Mouse (Mus musculus) ovary, postnatal 14 days (tissue): ENCODE measurements at regions not wholly inside any gene's neighbourhood (a gene's known extent, or its start where the extent isn't known, plus 50 kb on each side); places are given as distances from the start of the nearest gene placed in this dataset.

ENCODE experiments used
- DNase-seq: peaks from one replicate; pipeline ENCODE4 v3.0.0; 2022; ENCODE audit warnings: low spot score

DNA sequence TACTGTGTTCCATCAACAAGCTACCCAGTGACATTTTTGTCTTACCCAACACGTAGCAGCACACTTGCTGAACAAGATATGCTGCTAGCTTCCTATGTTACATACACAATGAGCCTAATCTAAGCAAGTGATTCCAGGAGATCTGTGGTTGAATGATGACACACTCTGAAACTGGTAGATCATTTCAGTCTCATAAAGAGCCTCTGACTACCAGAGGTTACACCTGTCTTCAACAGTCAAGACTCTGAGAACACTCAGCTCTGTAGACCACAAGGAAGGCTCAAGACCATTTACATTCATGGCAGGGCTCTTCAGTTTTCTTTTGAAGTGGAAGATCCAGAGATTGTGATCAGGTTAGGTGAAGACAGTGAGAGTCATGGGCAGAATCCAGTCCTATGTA is 501.3 kb upstream of the Adamts16 start:
- DNase-seq: no peak

DNA sequence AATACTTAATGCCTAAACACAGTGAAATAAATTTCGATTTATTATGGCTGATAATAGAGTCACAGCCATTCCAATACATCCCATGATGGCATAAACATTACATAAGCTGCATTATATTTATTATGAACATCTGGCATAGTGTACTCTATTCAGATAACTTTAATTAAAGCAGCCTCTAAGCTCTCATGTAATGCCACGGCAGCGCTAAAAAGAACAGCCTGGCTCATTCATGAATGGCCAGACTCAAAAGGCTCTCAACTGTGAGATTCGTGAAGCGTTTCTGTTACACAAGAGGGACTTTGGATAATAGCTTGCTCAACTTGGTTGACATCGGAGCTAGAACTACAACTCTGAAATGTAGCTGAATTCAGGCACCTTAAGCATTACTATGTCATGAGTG is 497.1 kb upstream of the Adamts16 start:
- DNase-seq: no peak

DNA sequence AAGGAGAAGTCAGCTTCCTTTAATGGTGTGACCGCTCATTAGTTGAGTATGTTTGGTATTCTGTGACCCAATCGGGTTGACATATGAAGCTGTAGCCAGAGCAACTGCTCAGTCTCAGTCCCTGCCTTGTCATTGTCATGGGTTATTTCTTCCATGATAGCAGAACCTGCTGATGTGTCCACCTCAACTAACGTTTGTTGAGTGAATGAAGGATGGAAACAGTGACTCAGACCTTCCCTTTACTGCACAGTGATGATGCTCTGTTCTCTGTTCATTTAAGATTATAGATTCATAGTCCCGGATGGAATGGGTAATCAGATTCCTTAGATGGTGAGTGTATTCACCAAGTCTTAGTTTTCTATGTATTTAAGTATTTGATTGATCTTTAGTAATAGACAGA is 493.3 kb upstream of the Adamts16 start:
- no peak for DNase-seq

DNA sequence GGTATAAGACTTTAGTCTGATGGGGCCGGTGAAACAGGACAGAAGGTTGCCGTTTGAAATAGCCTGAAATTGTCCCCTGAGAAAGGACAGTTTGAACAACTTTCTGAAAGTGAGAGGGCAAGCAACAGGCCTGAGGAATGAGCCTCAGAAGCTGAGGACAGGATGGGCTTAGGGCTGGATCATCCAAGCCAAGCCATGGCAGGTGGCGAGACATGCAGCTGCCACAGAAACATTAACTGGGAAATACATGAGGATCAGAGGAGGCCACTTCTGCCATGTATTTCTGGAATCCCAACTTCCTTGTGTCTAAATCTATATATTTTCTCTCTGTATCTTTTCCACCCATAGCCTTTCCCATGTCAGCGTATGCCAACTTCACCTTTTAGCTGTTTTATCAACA is 491.5 kb upstream of the Adamts16 start:
- no peak for DNase-seq

DNA sequence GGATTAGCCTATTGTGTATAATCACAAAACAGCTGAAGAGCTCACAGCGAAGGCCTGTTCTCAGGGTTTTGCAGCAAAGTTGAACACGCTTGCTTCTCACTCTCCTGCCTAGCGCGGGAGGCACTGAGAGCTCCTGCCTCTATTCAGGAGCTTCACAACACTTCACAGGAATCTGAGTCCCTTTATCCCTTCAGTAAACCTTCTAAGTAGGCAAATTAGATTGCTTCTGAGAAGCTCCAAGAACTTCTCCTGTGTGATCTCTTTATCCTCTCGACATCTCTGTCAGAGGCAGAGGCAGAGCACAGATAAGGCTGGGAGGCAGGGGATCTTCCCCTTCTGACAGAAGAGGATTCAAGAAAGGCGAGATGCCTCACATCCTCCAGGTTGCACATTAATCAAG is 488.7 kb upstream of the Adamts16 start:
- DNase-seq: no peak

DNA sequence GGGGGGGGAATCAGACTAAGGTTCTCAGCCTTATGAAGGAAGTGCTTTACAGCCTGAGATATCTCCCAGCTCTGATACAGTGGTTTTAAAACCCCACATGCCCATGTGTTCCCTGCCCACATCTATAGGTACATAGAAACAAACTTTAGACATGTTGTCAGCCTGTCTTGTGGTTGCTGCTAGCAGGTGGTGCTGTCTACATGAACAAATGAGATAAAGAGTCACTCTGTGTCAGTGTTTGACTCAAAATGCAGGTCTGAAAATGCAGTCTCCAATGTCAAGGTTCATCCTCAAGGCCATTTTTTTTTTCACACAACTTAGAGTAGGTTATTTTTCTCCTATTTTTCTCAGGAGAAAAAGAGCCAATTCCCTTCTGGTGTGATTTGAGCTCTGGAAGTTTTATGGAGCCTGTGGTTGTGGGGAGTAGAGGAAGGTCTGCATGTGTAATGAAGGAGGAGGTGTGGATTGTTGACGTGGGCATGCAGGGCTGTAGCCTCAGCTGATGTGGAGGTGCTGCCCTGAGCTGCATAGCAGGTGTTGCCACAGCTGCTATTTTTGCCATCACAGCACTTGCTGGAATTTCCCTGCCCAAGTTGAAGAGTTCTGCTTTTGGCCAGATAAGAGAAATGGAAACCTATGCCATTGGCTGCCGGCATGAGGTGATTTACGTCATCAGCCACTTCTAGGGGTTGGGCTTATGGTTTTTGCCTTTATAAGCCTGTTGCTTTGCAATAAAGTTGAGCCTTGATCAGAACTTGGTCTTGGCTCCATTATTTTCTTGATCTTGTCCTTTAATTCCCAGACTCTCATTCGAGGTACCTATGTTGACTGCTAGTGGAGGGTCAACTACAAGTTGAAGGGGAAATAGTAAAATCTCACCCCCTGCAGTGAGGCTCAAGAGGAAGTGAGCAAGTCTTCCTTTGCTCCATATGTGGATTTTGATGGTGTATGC is 486.5 kb upstream of the Adamts16 start:
- no peak for DNase-seq

DNA sequence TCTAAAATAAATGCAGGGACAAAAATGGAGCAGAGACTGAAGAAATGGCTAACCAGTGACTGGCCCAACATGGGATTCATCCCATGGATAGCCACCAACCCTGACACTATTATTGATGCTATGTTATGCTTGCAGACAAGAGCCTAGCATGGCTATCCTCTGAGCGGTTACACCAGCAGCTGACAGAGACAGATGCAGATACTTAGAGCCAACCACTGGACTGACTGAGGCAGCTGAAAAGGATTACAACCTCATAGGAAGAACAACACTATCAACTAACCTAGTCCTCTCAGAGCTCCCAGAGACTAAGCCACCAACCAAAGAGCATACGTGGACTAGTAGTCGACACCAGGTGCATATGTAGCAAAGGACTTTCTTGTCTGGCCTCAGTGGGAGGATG is 478.9 kb upstream of the Adamts16 start:
- DNase-seq: no peak

DNA sequence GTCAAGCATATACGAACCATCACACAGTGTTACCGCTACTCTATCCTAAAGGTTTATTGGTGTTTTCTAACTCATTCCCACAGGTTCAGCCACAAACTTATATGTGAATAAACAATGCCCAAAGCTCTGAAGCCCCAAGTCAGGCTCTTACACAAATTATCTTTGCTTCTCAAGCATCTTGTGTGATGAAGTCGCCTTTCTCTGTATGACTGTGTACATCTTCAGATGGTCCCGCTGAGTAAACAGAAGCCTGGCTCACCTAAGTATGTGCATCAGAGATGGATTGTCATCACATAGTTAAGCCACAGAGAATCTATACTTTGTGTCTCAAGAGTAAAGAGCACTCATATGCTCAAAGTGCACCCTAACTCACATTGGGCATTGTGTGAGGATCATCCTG is 462.3 kb upstream of the Adamts16 start:
- no peak for DNase-seq

DNA sequence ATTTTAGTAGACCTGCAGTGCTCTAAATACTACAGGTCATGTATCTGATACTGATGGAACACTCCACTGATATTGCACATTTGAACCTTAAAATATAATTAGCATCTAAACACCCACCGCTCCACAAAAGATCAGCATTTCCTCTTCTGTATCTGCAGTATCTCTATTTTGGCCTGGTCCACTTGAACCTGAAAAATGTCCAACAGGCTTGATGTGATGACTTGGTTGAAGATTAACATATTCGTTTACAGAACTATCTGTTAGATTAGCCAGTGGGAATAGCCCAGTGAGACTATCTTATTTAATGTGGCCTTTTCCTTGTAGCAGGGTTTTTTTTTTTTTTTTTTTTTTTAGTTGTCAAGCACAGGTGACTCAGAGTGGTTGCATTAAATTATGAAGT is 434.4 kb upstream of the Adamts16 start:
- no peak for DNase-seq

DNA sequence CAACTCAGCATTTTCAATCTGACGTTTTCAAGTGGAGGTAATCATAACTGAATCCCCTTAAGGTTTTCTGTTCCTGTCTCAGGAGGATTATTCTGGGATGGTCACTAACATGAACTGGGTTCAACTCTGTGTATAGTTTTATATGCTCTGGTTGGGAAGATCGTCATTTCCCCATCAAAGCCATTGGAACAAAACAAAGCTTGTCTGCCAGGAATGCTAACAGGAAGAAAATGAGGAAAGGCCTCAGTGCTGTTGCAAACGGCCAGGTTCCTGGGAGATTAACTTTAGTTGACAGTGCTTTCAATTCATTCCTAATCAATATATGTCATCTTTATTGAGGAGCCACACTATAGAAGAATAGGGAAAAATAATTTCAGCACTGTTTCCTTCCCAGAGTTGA is 432.5 kb upstream of the Adamts16 start:
- DNase-seq: no peak

DNA sequence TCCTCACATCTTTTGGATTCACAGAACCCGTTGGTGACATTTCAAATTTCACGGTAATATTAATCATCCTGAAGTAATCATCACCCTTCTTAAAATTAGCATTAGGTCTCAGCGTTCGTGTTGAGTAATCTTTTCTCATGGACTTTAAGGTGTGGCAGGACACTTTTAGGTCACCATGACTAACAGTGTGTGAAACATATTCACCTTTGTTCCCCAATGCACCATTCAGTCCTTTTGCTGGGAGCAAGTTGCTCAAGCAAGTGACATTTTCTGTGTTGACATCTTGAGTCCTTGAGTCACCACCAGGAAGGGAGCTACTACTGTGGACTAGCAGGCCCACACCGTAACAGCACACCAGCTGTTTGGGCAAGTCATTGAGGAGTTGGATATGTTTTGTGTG is 431.9 kb upstream of the Adamts16 start:
- DNase-seq: no peak

DNA sequence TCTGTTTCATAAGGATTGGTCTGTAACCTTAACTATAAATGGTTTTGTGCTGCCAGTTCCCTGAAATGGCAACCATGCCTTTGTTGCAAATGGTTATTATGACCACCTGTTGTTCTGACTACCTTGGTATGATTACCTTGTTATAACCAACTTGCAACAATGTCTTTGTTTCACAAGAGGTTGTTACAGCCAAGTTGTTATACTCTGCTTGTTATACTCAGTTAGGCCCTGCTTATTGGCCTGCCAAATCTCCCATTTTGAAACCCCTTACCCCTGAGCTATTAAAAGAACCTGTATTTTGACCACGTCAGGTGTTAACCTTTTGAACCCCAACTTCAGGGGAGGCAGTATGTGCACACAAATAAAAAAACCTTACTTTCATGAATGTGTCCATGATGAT is 431.5 kb upstream of the Adamts16 start:
- no peak for DNase-seq

DNA sequence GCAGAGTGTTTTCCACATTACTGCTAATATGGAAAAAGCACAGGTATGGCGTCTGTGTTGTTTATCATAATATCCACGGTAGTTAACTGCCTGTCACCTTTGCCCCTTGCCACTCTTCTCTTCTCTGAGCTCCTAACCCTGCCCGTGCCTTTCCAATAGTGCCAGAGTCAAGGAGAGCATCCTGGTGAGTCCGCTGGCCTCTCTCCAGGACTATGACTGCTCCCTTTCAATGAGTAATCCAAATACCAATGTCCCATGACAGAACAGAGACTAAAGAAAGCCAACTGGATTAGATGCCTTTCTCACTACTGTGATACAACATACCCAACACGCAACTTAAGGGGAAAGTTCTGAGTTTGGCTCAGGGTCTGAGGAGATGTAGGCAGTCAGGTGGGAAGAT is 430.8 kb upstream of the Adamts16 start:
- no peak for DNase-seq

DNA sequence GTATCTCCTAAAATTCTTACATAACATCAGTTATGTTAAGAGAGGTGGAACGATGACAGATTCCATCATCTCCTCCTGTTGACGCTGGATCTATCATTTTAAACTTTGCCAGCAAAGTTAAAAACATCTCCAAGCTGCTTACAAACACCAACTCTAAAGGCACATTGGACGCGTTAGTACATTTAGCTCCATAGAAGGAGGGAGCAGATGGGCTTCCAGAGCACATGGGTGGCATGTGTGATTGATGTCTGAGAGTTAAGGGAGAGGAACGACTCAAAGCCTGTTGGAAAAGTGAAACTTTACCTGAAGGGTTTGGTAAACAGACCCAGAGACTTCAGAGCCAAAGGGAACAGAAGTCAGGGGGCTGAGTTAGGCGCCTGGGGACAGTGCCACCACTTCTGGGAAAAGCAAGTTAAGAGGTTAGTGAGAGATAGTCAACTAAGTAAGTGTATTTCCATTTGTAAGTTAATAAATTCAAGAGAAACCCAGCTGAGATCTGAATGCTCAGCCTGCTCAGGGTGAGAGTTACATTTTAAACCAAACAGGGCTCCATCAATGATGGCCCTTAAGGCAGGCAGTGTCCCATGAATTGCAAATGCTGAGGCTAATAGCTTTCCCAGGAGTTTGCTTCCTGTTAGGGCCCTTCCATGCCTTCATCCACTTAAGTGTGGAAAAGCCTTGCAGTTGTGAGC is 430.3 kb upstream of the Adamts16 start:
- no peak for DNase-seq

DNA sequence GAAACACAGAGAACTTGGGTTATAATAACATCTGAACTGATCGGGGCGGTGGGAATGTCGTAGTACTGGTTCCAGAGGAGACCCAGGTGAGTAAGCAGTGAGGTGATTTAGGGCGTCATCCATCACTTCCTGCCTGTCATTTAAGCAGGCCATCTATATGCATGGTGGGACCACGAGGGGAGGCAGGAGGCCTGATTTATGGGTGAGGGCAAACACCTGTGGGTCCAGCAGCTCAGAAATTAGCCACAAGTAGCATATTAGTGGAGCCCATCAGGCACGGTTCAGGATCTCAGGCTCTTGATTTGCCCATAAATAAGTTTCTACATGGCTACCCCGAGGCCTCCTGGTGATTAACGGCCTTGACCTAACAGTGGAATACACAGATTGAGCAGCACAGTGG is 428.8 kb upstream of the Adamts16 start:
- DNase-seq: no peak

DNA sequence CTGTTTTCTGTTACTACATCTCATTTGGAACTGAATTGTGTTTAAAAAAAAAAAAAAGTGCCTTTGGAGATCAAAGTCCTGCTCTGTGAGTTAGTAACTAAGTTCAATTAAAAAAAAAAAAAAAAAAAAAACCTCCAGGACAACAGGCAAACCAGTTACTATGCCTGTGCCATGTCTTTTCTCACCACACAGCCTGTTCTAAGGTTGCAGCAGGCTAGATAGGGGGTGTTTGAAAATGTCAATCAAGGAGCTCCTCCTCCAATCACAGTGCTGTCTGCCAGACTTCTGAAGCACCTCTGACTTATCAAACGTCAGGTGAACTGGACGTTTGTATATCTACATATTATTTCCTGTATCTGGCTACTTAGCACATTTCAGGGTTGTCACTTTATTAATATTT is 427.9 kb upstream of the Adamts16 start:
- no peak for DNase-seq

DNA sequence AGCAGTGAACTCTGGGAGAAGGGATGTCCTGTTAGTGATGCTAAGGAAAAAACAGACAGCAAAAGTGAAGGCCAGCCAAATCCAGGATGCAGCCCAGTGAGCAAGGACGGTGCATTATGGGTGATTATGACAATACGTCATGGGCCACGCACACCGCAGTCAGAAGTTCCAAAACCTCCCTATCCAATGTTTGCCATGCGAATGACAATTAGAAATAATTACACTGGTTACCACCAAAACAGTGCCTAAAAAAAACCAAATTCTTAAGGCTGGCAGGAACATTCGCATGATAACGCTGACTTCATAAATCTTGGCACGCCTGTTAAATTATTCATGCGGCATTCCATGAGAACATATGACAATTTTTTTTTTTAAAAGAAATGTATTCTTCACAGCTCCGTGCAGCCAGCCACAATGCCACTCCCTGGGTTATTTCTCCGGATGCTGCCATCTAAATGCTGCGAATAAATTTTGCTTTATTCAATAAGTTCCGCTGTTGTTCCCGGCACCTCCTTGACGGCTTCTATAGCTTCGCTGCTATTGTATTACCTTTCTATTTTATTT is 421.8 kb upstream of the Adamts16 start:
- DNase-seq: no peak

DNA sequence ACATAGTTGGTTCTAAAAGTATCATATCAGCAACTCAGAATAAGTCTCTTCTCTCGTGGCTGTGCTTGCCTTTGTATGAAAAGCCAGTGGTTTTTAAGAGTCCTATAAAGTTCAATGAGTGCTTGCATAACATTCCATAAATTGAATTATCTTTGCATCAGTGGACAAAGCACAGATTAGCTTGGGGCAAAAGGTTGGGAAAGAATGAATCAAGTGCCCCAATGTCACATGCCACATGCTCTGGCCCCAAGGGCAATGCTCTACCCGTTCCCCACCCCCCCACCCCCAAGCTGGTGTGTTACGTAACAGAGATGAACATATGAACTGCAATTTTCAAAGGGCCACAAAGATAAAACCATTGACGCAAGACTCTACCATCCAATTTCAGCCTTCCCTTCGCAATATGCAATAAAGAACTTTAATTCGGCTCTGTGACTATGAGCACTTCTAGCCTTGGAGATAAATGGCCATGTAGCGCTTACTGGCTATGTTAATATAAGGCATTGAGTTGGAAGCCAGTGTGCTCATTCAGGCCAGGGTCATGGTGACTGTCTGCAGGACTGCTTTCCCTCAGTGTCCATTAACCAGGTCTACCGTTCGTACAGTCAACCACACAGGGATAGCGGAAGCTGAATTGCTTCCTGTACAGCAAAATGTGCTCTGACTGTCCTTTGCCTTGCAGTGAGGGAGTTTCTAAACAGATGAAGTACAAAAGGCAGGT is 421.1 kb upstream of the Adamts16 start:
- DNase-seq: no peak

DNA sequence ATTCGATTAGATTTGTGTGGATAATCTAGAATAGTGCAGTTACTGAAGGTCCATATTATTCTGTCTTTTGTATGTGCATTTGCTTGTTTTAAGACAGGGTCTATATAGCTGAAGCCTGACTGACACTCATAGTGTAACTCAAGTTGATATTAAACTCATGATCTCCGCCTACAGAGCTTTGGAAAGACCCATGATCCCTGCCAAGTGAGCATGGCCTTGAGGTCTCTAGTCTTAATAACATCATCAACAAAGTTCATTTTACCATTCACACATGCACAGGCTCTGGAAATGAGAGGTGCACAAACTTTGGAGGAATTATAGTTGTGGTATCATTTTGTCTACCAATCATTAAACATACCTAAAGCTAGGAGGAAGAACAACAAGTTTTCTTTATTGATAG is 412.4 kb upstream of the Adamts16 start:
- no peak for DNase-seq

DNA sequence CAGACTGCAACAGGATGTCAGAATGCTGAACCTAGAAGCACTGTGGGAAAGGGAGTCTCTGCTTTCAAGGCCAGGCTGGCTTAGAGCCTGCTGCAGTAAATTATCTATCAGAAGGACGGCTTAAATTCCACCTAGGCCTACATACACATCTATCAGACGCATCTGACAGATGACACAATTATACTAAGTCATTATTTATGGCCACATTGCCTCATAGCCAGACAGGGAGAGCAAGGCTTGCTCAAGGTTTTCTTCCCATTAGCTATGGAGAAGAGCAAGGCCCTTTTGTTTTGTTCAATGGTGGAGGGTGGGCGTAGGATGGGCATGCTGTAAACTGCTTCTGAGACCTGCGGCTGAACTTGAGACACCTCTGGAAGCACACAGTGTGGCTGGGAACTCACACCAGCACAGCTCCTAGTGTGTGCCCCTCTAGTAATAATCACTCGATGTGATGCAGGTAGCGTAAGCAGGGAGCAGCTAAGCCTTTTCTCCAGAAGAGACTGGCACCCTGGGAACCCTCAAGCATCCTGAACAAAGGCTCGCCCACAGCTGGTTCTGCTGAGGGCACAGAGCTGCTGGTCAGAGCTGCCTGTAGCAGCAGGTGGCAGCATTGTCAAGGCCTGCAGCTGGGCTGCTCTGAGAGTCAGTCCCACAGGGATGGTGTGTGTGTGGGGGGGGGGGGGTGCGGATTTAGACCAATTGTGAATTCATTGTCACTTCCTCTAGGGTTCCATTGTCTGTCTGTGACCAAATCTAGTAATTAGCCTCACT is 406.8 kb upstream of the Adamts16 start:
- no peak for DNase-seq

DNA sequence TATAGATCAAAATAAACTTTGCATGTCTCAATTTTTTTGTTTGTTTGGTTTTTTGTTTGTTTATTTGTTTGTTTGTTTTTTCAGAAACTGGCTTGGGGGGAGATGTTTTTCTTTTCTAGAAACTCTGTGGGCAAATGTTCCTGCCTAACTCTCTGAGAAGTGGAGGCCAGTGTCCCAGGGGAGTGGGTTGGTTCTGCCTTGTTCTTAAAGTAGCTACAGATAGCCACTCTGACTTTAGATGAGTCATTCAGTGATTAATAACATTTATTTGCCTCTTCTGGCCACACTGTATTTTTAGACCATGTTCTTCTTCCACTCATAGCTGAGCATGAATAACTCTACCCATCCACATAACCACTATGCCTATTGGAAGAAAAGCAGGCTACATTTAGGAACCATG is 405.6 kb upstream of the Adamts16 start:
- DNase-seq: no peak

DNA sequence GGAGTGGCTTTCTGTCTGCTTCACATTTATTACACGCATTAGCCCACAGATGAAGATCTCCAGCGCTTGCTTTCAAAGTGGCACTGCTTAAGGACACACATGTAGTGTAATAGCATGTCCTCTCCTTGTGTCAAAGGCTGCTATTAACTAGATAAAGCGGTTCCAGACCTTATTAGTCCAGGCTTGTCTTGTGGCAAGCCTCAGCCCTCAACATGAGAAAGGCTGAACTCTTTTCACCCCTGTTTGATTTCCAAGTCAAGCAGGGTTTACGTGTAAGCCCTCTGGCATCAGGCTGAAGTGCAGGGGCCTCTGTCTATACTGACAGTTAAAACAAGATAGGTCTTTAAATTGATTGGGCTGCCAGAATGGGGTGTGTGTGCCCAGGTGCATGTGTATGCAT is 403.7 kb upstream of the Adamts16 start:
- DNase-seq: no peak
